Mouse (Mus musculus): ENCODE measurements around the gene Cd36.

Cd36 gene

DNA sequence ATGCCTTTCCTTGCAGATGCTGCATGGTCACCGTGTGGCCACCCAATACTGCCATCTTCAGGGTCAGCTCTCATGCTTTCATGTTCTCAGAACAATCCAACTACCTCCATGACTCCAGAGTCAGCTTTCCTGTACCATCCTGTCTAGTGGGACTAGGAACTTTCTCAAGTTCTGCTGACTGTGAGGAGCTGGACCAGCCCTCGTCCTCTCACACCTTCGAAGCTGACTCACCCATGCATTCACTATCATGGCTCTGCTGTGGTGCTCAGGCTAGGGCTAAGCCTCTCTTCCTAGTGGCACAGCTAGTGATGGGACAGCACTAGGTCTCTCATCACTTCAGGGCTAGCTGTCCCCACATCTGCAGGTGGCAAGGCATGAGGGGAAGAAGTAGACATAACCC lies 30.7 kb downstream of the Cd36 start:
- DNase-seq (ENCODE audit: low spot score), result no peak

DNA sequence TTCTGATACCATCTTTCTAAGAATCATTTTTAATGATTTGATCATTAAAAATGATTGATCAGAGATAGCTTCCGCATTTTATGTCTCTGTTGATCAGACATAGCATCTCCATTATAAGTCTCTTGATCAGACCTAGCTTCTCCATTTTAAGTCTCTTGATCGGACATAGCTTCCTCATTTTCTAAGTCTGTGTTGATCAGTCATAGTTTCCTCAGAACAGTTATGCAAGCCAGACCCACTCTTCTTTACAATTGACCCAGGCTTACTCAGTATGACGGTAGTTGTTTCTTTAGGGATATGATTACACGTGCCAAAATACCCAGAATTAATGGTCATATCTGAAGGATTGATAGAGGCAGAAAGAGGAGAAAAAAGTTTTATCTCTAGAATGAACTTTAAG lies 31.3 kb downstream of the Cd36 start:
- no peak for DNase-seq (ENCODE audit: low spot score)

DNA sequence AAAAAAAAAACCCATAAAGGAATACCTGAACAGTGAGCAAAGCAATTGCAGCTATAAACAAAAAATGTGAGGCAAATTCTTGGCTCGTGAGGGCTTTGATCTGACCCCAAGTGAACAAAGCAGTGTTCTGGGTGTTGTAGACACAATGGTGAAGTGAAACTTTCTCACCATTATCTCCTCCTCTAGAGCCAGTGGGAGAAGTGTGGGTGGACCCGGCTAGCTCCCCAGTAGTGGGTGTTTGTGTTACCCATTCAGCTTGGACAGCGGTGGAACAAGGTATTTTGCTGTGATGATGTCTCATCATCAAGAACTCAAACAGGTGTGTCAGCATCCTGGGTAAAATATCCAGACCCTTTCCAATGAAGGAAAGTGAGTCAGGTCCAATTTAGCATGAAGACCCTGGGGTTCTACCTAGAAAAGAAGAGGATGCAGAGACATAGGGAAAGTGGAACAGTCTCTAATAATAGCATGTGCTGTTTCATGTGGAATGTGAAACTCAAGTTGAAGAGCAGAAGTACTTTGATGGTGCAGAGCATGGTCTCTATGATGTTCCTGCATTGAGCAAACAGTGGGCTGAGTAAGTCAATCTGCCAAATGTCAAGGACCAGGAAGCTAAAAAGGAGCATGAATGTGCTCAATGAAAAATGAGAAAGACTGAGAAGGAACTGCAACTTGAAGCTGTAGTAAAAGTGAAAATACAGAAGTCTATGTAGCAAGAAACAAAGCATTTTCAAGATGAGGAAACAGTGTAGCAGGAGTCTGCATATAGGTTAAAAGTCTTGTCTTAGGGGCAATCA lies 34.3 kb downstream of the Cd36 start:
- DNase-seq (ENCODE audit: low spot score), result no peak

DNA sequence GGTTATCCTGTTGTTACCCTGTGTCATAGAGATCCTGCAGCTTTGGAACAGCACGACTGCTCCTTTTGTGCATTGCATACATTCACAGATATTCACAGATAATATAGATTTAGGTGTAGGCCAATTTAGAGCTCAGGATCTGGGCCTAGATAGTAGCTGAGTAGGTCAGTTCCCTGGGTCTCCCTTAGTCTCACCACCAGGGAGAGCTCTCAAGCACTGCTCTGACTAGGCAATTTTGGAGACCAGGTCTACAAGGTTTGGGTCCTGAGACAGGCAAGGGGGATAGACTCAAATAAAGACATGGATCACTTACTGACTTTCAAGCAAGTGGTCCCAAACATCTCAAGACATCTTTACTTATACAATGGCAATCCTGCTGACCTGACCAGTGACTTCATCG lies 38.0 kb downstream of the Cd36 start:
- DNase-seq (ENCODE audit: low spot score), result no peak

DNA sequence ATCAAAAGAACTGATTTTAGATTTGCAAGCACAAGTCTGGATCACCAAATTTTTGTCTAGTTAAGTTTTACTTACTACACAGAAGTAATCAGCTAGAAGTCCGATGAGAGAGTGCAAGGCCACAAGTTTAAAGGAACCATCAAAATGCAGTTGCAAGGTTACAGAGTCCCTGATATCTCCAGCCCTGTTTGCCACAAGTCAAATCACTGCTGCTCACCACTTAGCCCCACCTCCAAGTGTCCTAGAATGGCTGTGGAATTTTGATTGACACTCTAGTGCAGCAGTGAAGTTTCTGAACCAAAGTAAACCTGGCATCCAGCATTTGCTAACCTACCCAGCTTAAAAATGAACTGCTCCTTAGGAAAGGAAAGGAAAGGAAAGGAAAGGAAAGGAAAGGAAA lies 39.0 kb downstream of the Cd36 start:
- no peak for DNase-seq (ENCODE audit: low spot score)

DNA sequence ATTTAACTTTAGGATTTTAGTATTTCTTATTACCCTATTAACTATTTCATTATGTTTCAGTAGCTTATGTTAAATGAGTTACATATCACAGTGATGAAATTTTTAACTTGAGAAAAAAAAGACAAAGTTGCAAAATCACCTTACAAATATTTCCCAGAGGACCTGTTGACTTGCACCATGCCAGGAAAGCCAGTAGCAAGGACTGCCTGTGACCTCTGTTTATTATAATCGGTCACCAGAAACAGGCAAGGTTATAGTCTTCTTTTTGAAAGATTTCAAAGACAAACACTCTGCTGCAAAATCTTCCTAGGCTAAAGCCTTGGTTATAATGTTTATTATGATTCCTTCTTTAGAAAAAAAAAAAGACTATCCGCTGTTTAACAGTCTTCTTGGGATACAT lies 39.9 kb downstream of the Cd36 start:
- no peak for DNase-seq (ENCODE audit: low spot score)

DNA sequence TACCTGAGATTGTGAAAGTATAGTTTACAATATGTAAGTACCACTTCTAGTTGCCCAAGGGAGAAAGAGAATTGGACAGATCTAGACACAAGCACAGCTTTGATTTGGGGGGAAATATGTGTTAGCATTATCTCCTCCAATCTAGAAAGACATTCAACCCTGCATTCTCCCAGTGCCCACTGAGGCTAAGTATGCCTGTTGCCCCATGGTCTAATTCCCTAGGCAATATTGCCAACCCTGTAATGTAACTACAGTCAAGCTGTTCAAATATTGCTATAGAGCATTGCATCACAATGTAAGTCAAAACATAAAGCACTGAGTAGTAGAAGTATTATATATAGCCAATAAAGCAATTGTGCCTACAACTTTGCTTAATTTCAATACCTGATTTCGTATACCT lies 40.3 kb downstream of the Cd36 start:
- DNase-seq (ENCODE audit: low spot score), result no peak

DNA sequence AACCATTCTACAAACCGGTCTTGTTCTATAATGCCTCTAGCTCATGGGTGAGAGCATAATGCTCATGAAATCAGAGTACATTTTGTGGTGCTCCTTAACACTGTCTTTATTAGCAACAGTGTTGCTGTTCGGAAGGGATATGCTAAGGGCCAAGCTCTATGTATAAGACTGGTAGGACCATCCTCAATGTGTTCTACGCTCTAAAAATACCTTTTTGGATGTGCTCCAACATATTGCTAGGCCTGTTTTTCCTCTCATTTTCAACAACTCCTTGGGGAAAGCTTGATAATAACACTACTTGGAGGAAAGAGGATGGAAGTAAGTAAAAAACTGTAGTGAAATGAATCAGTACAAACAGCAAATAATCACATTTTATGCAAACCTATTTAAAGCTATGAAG lies 44.7 kb downstream of the Cd36 start:
- no peak for DNase-seq (ENCODE audit: low spot score)

DNA sequence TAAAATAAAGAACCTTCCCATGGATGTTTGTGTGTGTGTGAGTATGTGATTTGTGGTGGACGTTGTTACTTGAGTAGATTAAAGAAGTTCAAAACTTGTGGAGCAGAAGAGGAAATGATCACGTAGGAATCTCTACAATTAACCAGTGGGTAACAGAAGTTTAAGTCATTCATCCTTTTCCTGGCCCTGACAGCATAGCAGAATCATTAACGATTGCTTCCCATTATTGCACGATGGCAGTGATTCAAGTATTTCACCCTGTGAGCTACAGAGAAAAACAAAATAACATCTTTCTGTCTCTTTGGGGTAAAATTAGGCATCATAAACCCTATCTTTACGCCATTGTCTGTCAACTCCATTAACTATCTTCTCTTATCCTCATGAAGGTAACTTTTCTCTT lies 45.3 kb downstream of the Cd36 start:
- no peak for DNase-seq (ENCODE audit: low spot score)

DNA sequence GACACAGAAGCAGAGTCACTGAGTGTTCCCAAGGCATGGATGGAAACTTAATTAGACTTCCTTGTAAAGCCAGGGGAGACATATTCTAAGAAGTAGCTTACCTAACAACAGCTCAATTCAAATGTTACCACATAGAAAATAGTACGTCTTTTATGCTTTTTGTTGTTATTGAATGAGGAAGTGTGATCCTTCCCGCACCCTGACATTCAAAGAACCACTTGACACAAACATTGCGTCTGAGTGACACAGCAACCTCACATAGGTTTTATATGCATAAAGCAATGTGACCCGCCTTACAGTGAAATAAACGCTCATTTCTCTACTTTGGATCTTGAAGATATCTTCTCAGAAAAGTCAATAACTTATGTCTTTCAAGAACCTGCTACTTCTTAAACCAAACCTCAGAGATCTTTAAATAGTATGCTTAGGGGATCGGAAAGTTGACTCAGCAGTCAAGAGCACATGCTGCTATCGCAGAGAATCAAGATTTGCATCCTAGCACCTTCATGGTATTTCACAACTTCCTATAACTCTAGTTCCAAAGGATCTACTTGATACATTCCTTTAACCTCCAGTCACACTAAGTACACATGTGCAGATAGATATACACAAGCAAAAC lies 46.4 kb downstream of the Cd36 start:
- DNase-seq (ENCODE audit: low spot score), result no peak

DNA sequence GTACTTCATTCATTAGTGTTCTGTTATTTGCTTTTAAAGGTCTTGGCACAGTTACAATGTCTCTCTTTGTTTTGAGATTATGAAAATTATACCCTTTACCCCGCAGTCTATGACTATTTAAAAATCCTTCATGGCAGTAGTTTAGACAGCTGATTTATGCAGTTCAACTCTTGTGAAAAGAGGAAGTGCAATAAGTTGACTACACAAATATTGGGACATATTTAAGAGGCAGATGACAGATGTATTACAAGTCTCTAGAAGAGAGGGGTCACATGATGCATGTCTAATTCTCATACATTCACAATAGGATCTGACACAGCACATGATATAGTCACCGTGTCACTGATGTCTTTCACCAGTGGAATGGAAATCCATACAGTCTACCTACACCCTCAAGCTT lies 49.1 kb downstream of the Cd36 start:
- DNase-seq (ENCODE audit: low spot score), result no peak

DNA sequence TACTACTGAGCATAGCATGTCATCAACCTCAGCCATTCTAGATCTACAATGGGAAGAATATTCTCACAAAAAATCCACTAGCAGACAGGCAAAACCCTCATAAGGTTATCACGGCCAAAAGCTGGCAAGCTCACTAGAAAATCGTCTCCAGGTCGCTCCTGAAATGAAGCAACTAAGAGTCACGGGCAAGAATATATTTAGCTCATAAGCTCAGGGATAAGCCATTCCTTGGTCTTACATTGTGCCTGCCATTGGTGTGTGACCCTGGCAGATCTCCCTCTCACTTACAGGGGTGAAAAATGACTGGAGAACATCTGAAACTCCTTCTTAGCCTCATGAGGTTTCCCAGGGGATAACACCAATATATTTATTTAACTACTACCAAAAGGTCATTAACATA lies 52.2 kb downstream of the Cd36 start:
- DNase-seq (ENCODE audit: low spot score), result no peak

DNA sequence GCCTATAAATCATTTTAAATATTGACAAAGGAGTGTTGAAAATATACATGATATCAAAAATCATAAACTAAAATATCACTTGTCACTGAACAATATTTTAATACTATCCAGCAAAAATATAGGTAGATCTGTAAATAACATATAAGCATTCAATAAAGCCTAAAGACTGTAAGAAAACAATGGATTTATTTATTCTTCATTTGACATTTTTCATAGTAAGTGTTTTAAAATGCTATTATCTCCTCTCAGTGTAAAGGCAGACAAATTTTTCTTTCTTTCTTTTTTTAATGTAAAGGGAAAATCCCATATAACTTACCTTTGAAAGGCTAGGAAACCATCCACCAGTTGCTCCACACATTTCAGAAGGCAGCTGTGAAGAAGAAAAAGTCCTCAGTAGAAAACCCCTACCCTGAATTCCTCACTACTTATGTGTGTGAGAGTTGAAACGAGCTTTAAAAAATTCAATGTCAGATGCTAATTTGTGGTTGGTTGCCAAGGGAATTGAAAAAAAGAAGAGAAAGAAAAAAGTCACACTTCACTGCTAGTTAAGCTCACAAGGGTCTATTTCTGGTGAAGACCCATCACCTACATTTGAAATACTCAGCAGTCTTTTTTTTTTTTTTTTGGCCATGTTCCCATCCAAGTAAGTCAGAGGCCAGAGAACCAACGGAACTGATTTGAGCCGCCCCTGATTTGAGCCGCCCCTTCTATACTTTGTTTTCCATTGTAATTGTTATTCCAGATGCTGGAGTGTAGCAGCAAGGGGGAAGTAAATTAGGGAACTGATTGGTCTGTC lies 53.1 kb downstream of the Cd36 start:
- no peak for DNase-seq (ENCODE audit: low spot score)

DNA sequence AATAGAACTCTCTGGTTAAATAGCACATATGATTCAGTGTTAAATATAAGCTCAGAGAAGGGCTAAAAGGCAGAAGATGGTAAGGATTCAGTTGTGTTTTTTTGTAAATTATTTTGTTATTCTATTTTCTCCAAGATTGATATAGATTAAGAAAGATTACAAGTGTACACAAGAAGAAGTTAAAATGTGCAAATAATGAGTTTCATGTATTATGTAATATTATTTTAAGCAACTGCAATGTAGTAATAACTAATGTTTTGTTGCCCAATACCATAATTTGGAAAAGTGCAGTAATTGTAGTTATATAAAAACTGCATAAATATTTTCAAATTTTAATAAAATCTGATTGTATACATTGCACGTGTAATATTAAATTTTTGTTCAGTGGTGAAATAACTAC lies 54.8 kb downstream of the Cd36 start:
- no peak for DNase-seq (ENCODE audit: low spot score)

DNA sequence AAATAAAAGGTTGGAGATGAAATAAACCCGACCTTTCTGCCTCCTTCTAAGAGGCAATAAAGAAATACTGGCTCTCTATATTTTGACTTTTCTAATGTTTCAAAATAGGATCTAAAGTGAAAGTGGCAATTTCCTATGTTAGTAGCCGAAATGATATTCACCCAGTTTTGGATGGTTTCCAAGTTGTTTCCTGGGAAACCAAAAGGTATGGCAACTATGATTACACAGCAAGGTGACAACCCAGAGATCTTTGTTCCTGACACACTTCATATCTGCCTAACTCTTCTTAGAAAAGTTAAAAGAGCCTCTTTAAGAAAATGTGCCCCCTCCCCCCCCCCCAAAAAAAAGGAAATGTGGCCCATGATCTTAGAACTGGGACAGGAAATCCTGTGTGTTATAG lies 58.1 kb downstream of the Cd36 start:
- DNase-seq (ENCODE audit: low spot score), result no peak

DNA sequence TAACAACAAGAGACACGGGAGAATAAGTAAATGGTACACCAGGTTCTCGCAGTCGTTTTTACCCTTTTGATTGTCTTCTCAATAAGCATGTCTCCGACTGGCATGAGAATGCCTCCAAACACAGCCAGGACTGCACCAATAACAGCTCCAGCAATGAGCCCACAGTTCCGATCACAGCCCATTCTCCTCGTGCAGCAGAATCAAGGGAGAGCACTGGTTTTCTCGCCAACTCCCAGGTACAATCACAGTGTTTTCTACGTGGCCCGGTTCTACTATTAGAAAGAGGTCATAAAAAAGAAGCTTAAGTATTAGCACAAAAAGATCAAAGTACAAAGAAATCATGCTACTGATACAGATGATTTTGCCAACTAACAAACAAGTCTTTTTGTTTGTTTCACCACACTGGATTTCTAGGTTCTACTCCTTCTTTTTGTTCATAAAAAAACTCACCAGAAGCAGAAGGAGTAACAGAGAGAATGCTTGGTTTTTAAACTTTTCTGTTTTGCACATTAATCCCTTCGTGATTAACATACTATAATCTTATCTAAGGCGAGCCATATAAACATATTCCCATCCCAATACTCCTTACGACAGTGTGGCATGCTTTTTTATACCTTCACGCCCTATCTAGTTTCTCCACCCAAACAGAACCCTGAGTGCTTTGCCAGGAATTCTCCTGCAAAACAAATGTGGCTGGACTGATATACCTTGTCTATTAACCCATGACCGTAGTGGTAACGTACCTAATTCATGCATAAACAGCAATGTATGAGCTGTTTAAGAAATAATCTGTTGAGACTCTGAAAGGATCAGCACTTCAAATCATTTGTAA lies 59.7 kb downstream of the Cd36 start:
- no peak for DNase-seq (ENCODE audit: low spot score)

DNA sequence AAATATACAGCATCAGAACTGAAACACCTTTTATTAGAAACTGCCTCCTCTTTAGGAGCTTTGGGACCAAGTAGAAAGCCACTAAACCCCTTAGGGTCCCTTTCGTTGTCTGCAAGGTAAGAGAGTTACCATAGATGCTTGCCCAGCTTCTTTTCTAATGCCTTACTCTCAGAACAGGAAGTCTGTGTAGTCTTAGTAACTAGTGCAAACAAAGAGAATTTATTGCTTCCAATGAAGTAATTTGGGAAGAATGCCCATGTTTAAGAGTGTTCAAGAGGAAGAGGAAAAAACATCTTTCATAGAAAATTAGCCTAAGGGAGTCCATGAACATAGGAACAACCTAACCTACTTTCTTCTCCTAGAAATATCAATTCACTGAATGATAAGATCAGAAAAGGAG lies 67.2 kb downstream of the Cd36 start:
- DNase-seq (ENCODE audit: low spot score), result no peak

DNA sequence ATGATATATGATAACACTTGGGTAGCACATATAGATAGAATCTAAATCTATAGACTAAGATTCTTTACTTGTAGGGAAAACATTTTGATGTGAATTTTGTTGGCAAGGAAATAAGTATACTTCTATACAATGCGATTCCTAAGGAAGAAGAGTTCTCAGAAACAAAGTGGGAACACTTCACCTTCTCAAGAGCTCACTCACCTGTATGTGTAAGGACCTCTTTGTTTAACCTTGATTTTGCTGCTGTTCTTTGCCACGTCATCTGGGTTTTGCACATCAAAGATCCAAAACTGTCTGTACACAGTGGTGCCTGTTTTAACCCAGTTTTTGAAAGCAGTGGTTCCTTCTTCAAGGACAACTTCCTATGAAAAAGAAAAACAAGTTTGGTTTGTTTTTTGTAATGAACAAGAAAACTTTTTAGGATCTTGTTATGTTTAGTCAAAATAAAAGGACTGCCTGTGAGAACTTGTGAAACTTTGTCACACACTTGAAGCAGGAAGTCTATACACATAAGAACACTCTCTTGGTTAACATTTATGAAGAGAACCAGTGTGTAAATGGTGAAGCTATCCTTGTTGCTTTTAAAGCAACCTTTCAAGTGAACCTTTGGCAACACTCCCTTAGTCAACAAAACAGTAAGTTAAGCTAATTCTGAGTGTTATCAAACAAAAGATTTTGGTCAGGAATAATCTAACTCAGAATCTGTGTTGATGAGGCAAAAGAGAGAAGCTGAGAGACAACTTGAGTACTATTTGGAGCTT lies 68.2 kb downstream of the Cd36 start:
- no peak for DNase-seq (ENCODE audit: low spot score)

DNA sequence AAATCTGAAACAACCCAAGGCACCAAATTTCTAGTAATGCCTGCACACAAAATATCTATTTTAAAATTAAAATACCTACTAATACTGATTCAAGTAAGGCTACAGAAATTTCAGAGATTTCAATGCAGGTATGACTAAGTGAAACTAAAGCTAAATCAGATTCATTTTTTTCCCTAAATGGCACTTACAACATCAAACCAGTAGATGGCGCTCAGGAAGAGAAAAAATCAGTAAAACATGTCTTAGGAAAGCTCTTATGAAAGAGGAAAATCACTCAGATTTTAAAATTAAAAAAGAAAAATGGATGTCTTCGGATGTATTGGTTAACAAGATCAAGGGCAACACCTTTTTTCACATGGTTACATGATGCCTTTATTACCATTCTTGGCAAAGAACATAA lies 72.4 kb downstream of the Cd36 start:
- DNase-seq (ENCODE audit: low spot score), result peak; percentile 15

DNA sequence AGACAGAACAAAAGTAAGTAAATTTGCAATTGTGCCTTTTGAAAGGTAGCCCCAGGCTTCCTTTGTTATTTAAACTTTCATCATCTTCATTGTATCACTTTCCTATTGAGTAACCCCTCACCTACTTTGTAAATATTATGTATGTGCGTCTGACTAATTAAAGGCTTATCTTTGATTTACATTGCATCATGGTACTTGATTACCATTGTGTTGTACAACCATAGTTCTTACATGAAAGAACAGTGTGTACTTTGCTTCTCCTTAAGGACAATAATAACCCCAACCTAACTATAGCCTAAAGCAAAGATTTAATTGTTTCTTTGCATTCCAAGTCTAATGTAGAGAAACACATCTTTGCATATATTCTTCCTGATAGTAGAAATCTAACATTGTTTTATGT lies 78.3 kb downstream of the Cd36 start:
- DNase-seq (ENCODE audit: low spot score), result no peak

DNA sequence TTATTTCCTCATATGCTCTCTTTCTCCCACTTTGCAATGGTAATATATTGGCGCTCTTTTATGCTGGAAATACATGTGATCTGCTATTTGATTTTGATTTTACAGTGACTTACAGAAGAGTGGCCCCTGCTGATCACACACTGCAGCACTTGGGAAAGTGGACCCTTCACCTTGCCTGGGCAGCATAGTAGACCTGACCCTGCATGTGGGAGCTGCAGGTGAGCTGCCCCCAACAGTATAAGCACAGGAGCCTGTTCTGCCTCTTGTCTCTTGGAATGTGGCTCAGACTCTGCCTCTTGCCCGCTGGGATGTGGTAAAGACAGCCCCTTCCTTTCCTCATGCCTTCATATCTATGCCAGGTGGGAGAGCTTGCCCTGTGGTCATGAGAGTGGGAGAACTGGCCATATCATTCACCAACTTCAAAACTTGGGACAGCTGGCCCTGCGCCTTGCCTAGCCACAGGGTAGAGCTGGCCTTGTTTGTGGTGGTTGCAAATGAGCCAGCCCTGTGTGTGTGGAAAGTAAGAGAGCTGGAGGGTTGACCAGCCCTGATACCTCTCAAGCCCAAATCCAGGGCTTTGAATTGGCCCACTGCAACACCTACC lies 81.7 kb downstream of the Cd36 start:
- DNase-seq (ENCODE audit: low spot score), result no peak
